In the genomic region with DNA sequence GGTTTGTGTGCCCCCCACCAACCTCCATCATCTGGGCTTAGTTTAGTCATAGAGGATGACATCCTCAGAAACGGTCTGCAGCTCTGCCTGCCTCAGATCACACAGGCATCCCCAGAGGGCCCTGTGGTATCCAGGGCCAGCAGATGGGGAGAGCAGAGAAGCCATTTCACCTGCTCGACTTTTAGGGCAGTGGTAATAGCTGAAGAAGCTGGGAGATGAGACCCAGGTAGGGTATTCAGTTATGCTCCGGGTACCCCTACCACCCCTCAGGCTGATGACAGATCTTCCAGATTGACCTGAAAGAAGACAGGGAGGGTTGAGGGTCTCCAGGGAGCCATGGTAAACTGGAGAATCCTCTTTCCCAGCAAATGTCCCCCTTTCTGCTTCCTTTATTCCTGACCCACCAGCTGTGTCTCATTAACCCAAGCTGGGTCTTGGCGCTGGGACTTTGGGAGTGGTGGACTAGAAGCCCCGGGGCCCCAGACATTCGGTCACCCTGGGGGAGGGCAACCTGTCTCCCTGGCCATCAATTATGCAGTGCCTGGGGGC, we compare ENCODE assay signal across 10 mouse cellular contexts. TPM values are rescaled to one million over a fixed set of nuclear protein-coding genes. Genes with fewer than 3 reads are reported as not detected.
DNase-seq lines count a peak whose midpoint lies in the region; ATAC-seq and TF ChIP-seq lines count a peak whose summit lies in the region.
"Had no signal": no experiment of that assay in that cellular context is flagged by ENCODE, and none has a peak within 500 bp of the region (broad histone marks: within the 10 kb centered on the region; RNA-seq: fewer than 3 reads in every experiment).

No protein-coding gene starts in this region.

- peak overlapping the region; percentile 81 for H3K4me2 ChIP-seq in heart, embryonic 16.5 days (ENCODE audit: low read depth, low read length)

- H3K27ac ChIP-seq in gastrocnemius, adult 2 months, result peak overlapping the region; percentile 78; the same call in 1 of the 2 replicates
- H3K27ac ChIP-seq in ES-Bruce4 (ENCODE audit: insufficient read depth, low read length), result 0 out of 2 replicates have a peak overlapping the region, but pooled peaks have one; percentile 12
- no peak overlapping the region; the same call in 1 of the 2 replicates for H3K27ac ChIP-seq in heart, embryonic 16.5 days (ENCODE audit: low read length)
- H3K27ac ChIP-seq in midbrain, embryonic 10.5 days (replicated peaks), result peak overlapping the region; percentile 85

- H3K4me3 ChIP-seq in gastrocnemius, adult 2 months, result peak overlapping the region; percentile 73
- H3K4me3 ChIP-seq in ES-Bruce4 (ENCODE audit: low read depth, low read length), result no peak overlapping the region
- no peak overlapping the region for H3K4me3 ChIP-seq in heart, embryonic 16.5 days (ENCODE audit: low read length)
- H3K4me3 ChIP-seq in midbrain, embryonic 10.5 days, result peak overlapping the region; percentile 75

- intact Hi-C loops in gastrocnemius, adult 2 months (cut with DNase I), result no loop called here

- H3K9ac ChIP-seq in ES-Bruce4 (ENCODE audit: low read depth, poor library complexity, severe bottlenecking), result no peak overlapping the region
- no peak overlapping the region for H3K9ac ChIP-seq in heart, embryonic 16.5 days (ENCODE audit: low read length)

- TF ChIP-seq EP300 in ES-Bruce4 (IDR thresholded peaks at IDR 0.05; ENCODE audit: insufficient read depth, low read depth, low read length), result no peak

- H3K36me3 ChIP-seq in ES-Bruce4 (ENCODE audit: control insufficient read depth, insufficient read depth, low read length, poor library complexity, severe bottlenecking), result no peaks in the 10 kb centered on the region; the same call in 1 of the 2 replicates
- no peaks in the 10 kb centered on the region for H3K36me3 ChIP-seq in heart, embryonic 16.5 days (ENCODE audit: control insufficient read depth, insufficient read depth)
- H3K36me3 ChIP-seq in midbrain, embryonic 10.5 days, result peaks cover 15% of the 10 kb centered on the region

- no peaks in the 10 kb centered on the region for H3K9me3 ChIP-seq in ES-Bruce4 (replicated peaks; ENCODE audit: control insufficient read depth, insufficient read depth, low read length, poor library complexity, severe bottlenecking)
- H3K9me3 ChIP-seq in heart, embryonic 16.5 days (replicated peaks; ENCODE audit: control insufficient read depth, low read length), result no peaks in the 10 kb centered on the region
- H3K9me3 ChIP-seq in midbrain, embryonic 10.5 days (replicated peaks), result no peaks in the 10 kb centered on the region

- TF ChIP-seq POLR2A in ES-Bruce4 (IDR thresholded peaks at IDR 0.05; ENCODE audit: insufficient read depth, low read length), result no peak

- DNase-seq in gastrocnemius, adult 2 months, result no peak
- no peak for DNase-seq in gastrocnemius, postnatal 25 days
- peak; percentile 51 for DNase-seq in midbrain, embryonic 10.5 days (ENCODE audit: low spot score)
- no peak for DNase-seq in spleen, adult 18-20 months
- DNase-seq in gastrocnemius, adult 18-20 months (ENCODE audit: low spot score), result no peak
- no peak for DNase-seq in lung, postnatal 4 days

- ATAC-seq in heart, embryonic 16.5 days (replicated peaks; ENCODE audit: extremely low read depth, insufficient read depth, low FRiP score), result no peak

- H3K4me1 ChIP-seq in ES-Bruce4 (ENCODE audit: control insufficient read depth, insufficient read depth, low read length), result peaks cover 7% of the 10 kb centered on the region
- peaks cover 26% of the 10 kb centered on the region for H3K4me1 ChIP-seq in heart, embryonic 16.5 days (ENCODE audit: control insufficient read depth, insufficient read depth, low read length)
- peaks cover 64% of the 10 kb centered on the region for H3K4me1 ChIP-seq in midbrain, embryonic 10.5 days

- no peak for TF ChIP-seq CTCF in gastrocnemius, adult 2 months (IDR thresholded peaks at IDR 0.05)
- TF ChIP-seq CTCF in ES-Bruce4 (IDR thresholded peaks at IDR 0.05; ENCODE audit: low read depth, low read length), result no peak

- H3K27me3 ChIP-seq in ES-Bruce4 (ENCODE audit: control insufficient read depth, insufficient read depth, low read length, poor library complexity, severe bottlenecking), result no peaks in the 10 kb centered on the region
- no peaks in the 10 kb centered on the region for H3K27me3 ChIP-seq in heart, embryonic 16.5 days (ENCODE audit: control insufficient read depth, insufficient read depth, low read length)
- no peaks in the 10 kb centered on the region for H3K27me3 ChIP-seq in midbrain, embryonic 10.5 days (ENCODE audit: low read depth, poor library complexity, severe bottlenecking)

- WGBS in heart, embryonic 16.5 days, result 27% methylated on average over 6 of the region's 6 CpGs
- 21% methylated on average over 6 of the region's 6 CpGs for WGBS in midbrain, embryonic 10.5 days

RNA-seq across cellular contexts. Expression of gene Map3k12, which starts 5.5 kb away (rescaled TPM):
- 1 to 10 TPM; 1.3 to 1.6 TPM for total RNA-seq in gastrocnemius, adult 2 months (2021)
- 1 to 10 TPM; 1.7 to 1.8 TPM for total RNA-seq in gastrocnemius, postnatal 25 days (2021)
- polyA plus RNA-seq in ES-Bruce4 (2011; ENCODE audit: insufficient read depth, insufficient read length, low read depth, missing spikeins), result 11.1 and 14.0 TPM in 2 replicates
- polyA plus RNA-seq in heart, embryonic 16.5 days (2015; fragmentation: Nextera tagmentation; extraction: Ambion mirVana), result 10.3 and 11.3 TPM in 2 replicates
- polyA plus RNA-seq in midbrain, embryonic 10.5 days (2016; fragmentation: Nextera tagmentation; extraction: Ambion mirVana), result 23.4 and 31.8 TPM in 2 replicates
- 1 to 10 TPM in 1 of 2 experiments, under 1 TPM in 1; 0.82 to 1.5 TPM for total RNA-seq in gastrocnemius, adult 18-20 months (2021)

RNA-seq across cellular contexts. Expression of gene Tarbp2, which starts 6.6 kb away (rescaled TPM):
- total RNA-seq in gastrocnemius, adult 2 months (2021), result 10 to 100 TPM; 33.0 to 37.0 TPM
- total RNA-seq in gastrocnemius, postnatal 25 days (2021), result 10 to 100 TPM; 31.9 to 34.6 TPM
- 45.3 and 47.5 TPM in 2 replicates for polyA plus RNA-seq in ES-Bruce4 (2011; ENCODE audit: insufficient read depth, insufficient read length, low read depth, missing spikeins)
- 88.1 and 95.1 TPM in 2 replicates for polyA plus RNA-seq in heart, embryonic 16.5 days (2015; fragmentation: Nextera tagmentation; extraction: Ambion mirVana)
- 133 and 143 TPM in 2 replicates for polyA plus RNA-seq in midbrain, embryonic 10.5 days (2016; fragmentation: Nextera tagmentation; extraction: Ambion mirVana)
- 10 to 100 TPM; 28.2 to 33.3 TPM for total RNA-seq in gastrocnemius, adult 18-20 months (2021)

RNA-seq across cellular contexts. Expression of gene Gm10337, which starts 7.8 kb away (rescaled TPM):
- not detected for total RNA-seq in gastrocnemius, adult 2 months (2021)
- total RNA-seq in gastrocnemius, postnatal 25 days (2021), result 1 to 10 TPM in 1 of 2 experiments, not detected in 1; 3.8 TPM
- not detected in 2 replicates for polyA plus RNA-seq in ES-Bruce4 (2011; ENCODE audit: insufficient read depth, insufficient read length, low read depth, missing spikeins)
- 4.1 TPM in 1 of 2 replicates, not detected in the other for polyA plus RNA-seq in heart, embryonic 16.5 days (2015; fragmentation: Nextera tagmentation; extraction: Ambion mirVana)
- 3.5 TPM in 1 of 2 replicates, not detected in the other for polyA plus RNA-seq in midbrain, embryonic 10.5 days (2016; fragmentation: Nextera tagmentation; extraction: Ambion mirVana)
- total RNA-seq in gastrocnemius, adult 18-20 months (2021), result not detected
- total RNA-seq: common myeloid progenitor, adult 5-6 weeks had no signal
- polyA plus RNA-seq: C2C12 had no signal

RNA-seq across cellular contexts. Expression of gene Npff, which starts 13.4 kb away (rescaled TPM):
- total RNA-seq in gastrocnemius, adult 2 months (2021), result 1 to 10 TPM; 2.6 TPM
- 1 to 10 TPM; 1.3 to 1.8 TPM for total RNA-seq in gastrocnemius, postnatal 25 days (2021)
- 0.68 and 1.0 TPM in 2 replicates for polyA plus RNA-seq in ES-Bruce4 (2011; ENCODE audit: insufficient read depth, insufficient read length, low read depth, missing spikeins)
- polyA plus RNA-seq in heart, embryonic 16.5 days (2015; fragmentation: Nextera tagmentation; extraction: Ambion mirVana), result 2.1 and 2.6 TPM in 2 replicates
- polyA plus RNA-seq in midbrain, embryonic 10.5 days (2016; fragmentation: Nextera tagmentation; extraction: Ambion mirVana), result 2.0 and 2.9 TPM in 2 replicates
- total RNA-seq in gastrocnemius, adult 18-20 months (2021), result 1 to 10 TPM; 1.5 to 1.8 TPM

RNA-seq across cellular contexts. Expression of gene Pcbp2, which starts 41.0 kb away (rescaled TPM):
- 100 to 1,000 TPM; 401 to 459 TPM for total RNA-seq in gastrocnemius, adult 2 months (2021)
- total RNA-seq in gastrocnemius, postnatal 25 days (2021), result 100 to 1,000 TPM; 409 to 410 TPM
- polyA plus RNA-seq in ES-Bruce4 (2011; ENCODE audit: insufficient read depth, insufficient read length, low read depth, missing spikeins), result 1,129 and 1,194 TPM in 2 replicates
- polyA plus RNA-seq in heart, embryonic 16.5 days (2015; fragmentation: Nextera tagmentation; extraction: Ambion mirVana), result 136 and 140 TPM in 2 replicates
- polyA plus RNA-seq in midbrain, embryonic 10.5 days (2016; fragmentation: Nextera tagmentation; extraction: Ambion mirVana), result 194 and 201 TPM in 2 replicates
- 100 to 1,000 TPM; 403 to 410 TPM for total RNA-seq in gastrocnemius, adult 18-20 months (2021)

Comparison
In these comparisons a context has a peak if more than half of its experiments do, and no peak if none do; other contexts are left out.
1. H3K4me3 ChIP-seq: peak in gastrocnemius, adult 2 months (single experiment) and midbrain, embryonic 10.5 days (single experiment); none in ES-Bruce4 (single experiment) and heart, embryonic 16.5 days (single experiment).